Mouse (Mus musculus): ENCODE measurements around the gene Mef2d. TPM values are rescaled to one million over a fixed set of nuclear protein-coding genes. Genes with fewer than 3 reads are reported as not detected.

Gene Mef2d
- polyA plus RNA-seq (2012; rRNA removed), result 26.1 and 40.8 TPM in 2 replicates

GRCm38 (mm10) chr3:88141787-88142523, at the start of gene Mef2d:
Mef2d (plus strand) TSS chr3:88142372.
- peak; percentile 88 for DNase-seq (ENCODE audit: low read depth, low spot score)
- under 1% methylated on average over 52 of the region's 52 CpGs for WGBS

GRCm38 (mm10) chr3:88094126-88094525, 48.0 kb upstream of the Mef2d start:
- DNase-seq (ENCODE audit: low read depth, low spot score), result no peak
- 97% methylated on average over 5 of the region's 5 CpGs for whole genome bisulfite sequencing

- 86% methylated on average over 6 of the region's 6 CpGs for WGBS
- no peak for DNase-seq (ENCODE audit: low read depth, low spot score)
Measured at GRCm38 (mm10) chr3:88097666-88098065, 44.5 kb upstream of the Mef2d start.

GRCm38 (mm10) chr3:88100251-88100650, 41.9 kb upstream of the Mef2d start:
- DNase-seq (ENCODE audit: low read depth, low spot score), result no peak
- WGBS, result 60% methylated on average over 3 of the region's 3 CpGs

GRCm38 (mm10) chr3:88101736-88102135, 40.4 kb upstream of the Mef2d start:
- 91% methylated on average over 7 of the region's 7 CpGs for WGBS
- DNase-seq (ENCODE audit: low read depth, low spot score), result no peak

GRCm38 (mm10) chr3:88102196-88102595, 40.0 kb upstream of the Mef2d start:
- 89% methylated on average over 6 of the region's 6 CpGs for WGBS
- DNase-seq (ENCODE audit: low read depth, low spot score), result no peak

- WGBS, result 81% methylated on average over 6 of the region's 6 CpGs
- DNase-seq (ENCODE audit: low read depth, low spot score), result no peak
Measured at GRCm38 (mm10) chr3:88102611-88103010, 39.6 kb upstream of the Mef2d start.

- WGBS, result 98% methylated on average over 4 of the region's 4 CpGs
- DNase-seq (ENCODE audit: low read depth, low spot score), result no peak
Measured at GRCm38 (mm10) chr3:88106126-88106525, 36.0 kb upstream of the Mef2d start.

GRCm38 (mm10) chr3:88109126-88109525, 33.0 kb upstream of the Mef2d start:
- 94% methylated on average over 6 of the region's 6 CpGs for WGBS
- DNase-seq (ENCODE audit: low read depth, low spot score), result no peak

- DNase-seq (ENCODE audit: low read depth, low spot score), result no peak
- 96% methylated on average over 12 of the region's 12 CpGs for WGBS
Measured at GRCm38 (mm10) chr3:88114396-88114795, 27.8 kb upstream of the Mef2d start.

- no peak for DNase-seq (ENCODE audit: low read depth, low spot score)
- WGBS, result 69% methylated on average over 19 of the region's 19 CpGs
Measured at GRCm38 (mm10) chr3:88120117-88120651, 22.0 kb upstream of the Mef2d start.

- WGBS, result 81% methylated on average over 14 of the region's 14 CpGs
- DNase-seq (ENCODE audit: low read depth, low spot score), result no peak
Measured at GRCm38 (mm10) chr3:88121164-88122131, 20.7 kb upstream of the Mef2d start.

GRCm38 (mm10) chr3:88125195-88125594, 17.0 kb upstream of the Mef2d start:
- 46% methylated on average over 4 of the region's 4 CpGs for WGBS
- no peak for DNase-seq (ENCODE audit: low read depth, low spot score)

- no peak for DNase-seq (ENCODE audit: low read depth, low spot score)
- WGBS, result 69% methylated on average over 7 of the region's 7 CpGs
Measured at GRCm38 (mm10) chr3:88126181-88126580, 16.0 kb upstream of the Mef2d start.

GRCm38 (mm10) chr3:88127636-88128035, 14.5 kb upstream of the Mef2d start:
- DNase-seq (ENCODE audit: low read depth, low spot score), result no peak
- 53% methylated on average over 3 of the region's 3 CpGs for WGBS

GRCm38 (mm10) chr3:88128056-88128455, 14.1 kb upstream of the Mef2d start:
- WGBS, result 45% methylated on average over 5 of the region's 5 CpGs
- DNase-seq (ENCODE audit: low read depth, low spot score), result no peak

- DNase-seq (ENCODE audit: low read depth, low spot score), result no peak
- 59% methylated on average over 4 of the region's 4 CpGs for WGBS
Measured at GRCm38 (mm10) chr3:88129006-88129405, 13.2 kb upstream of the Mef2d start.

- no peak for DNase-seq (ENCODE audit: low read depth, low spot score)
- 93% methylated on average over 3 of the region's 3 CpGs for WGBS
Measured at GRCm38 (mm10) chr3:88131071-88131470, 11.1 kb upstream of the Mef2d start.

- WGBS, result 45% methylated on average over 2 of the region's 2 CpGs
- DNase-seq (ENCODE audit: low read depth, low spot score), result no peak
Measured at GRCm38 (mm10) chr3:88132492-88132891, 9.7 kb upstream of the Mef2d start.

GRCm38 (mm10) chr3:88133187-88133771, 8.9 kb upstream of the Mef2d start:
- 55% methylated on average over 4 of the region's 4 CpGs for WGBS
- no peak for DNase-seq (ENCODE audit: low read depth, low spot score)

Data from large intestine, adult 2 months (tissue).